In the genomic region with DNA sequence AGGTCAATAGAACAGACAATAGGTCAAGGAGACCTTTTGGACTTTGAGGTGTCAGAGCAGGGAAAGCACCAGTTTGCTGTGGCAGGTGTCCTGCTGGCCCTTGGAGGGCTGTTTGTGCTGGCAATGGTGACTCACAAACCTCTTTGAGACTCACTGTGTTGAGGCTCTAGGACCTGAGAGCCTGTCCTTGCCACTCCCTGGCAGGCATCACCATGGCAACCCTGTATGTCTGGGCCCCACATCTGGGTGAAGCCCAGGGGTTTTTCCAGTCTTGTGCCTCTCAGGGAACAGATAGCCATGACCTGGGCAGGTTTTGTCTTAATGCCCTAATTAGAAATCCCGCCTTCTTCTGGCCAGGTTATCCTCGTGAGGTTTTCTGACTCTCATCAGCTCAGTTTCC, we compare ENCODE assay signal across 11 mouse cellular contexts. TPM values are rescaled to one million over a fixed set of nuclear protein-coding genes. Genes with fewer than 3 reads are reported as not detected.
DNase-seq lines count a peak whose midpoint lies in the region; ATAC-seq and TF ChIP-seq lines count a peak whose summit lies in the region.
"Had no signal": no experiment of that assay in that cellular context is flagged by ENCODE, and none has a peak within 500 bp of the region (broad histone marks: within the 10 kb centered on the region; RNA-seq: fewer than 3 reads in every experiment).

No protein-coding gene starts in this region.

- TF ChIP-seq EP300 in heart, adult 2 months (IDR thresholded peaks at IDR 0.05; ENCODE audit: insufficient read depth, low read depth, low read length) = no peak

- peaks cover 2% of the 10 kb centered on the region; the same call in 1 of the 2 replicates for H3K27me3 ChIP-seq in heart, embryonic 14.5 days (ENCODE audit: control insufficient read depth, insufficient read depth, low read length)
- peaks cover 5% of the 10 kb centered on the region for H3K27me3 ChIP-seq in embryonic facial prominence, embryonic 10.5 days (replicated peaks; ENCODE audit: low read depth, poor library complexity, severe bottlenecking)
- H3K27me3 ChIP-seq in hindbrain, embryonic 15.5 days = no peaks in the 10 kb centered on the region
- 0 out of 2 replicates have a peak, but pooled peaks cover 6% of the 10 kb centered on the region for H3K27me3 ChIP-seq in neural tube, embryonic 13.5 days
- no peaks in the 10 kb centered on the region for H3K27me3 ChIP-seq in heart, adult 2 months (ENCODE audit: control insufficient read depth, insufficient read depth, low read length)
- H3K27me3 ChIP-seq: limb, embryonic 12.5 days had no signal

- peaks cover 5 to 11% of the 10 kb centered on the region in 2 experiments; a peak in 3 of 4 replicates for H3K4me1 ChIP-seq in heart, embryonic 14.5 days (ENCODE audit: control insufficient read depth in 2 of 2, insufficient read depth in 2 of 2, low read length in 2 of 2)
- H3K4me1 ChIP-seq in embryonic facial prominence, embryonic 10.5 days = peaks cover 20% of the 10 kb centered on the region
- peaks cover 20% of the 10 kb centered on the region for H3K4me1 ChIP-seq in hindbrain, embryonic 15.5 days (replicated peaks)
- H3K4me1 ChIP-seq in neural tube, embryonic 13.5 days (replicated peaks) = peaks cover 31% of the 10 kb centered on the region
- H3K4me1 ChIP-seq in heart, adult 2 months (ENCODE audit: control insufficient read depth, insufficient read depth, low read length) = no peaks in the 10 kb centered on the region

- H3K27ac ChIP-seq in heart, embryonic 14.5 days (replicated peaks in 1 of 2; ENCODE audit: control insufficient read depth in 1 of 2, insufficient read depth in 1 of 2, low read depth in 2 of 2, low read length in 2 of 2) = no peak overlapping the region
- no peak overlapping the region; the same call in 1 of the 2 replicates for H3K27ac ChIP-seq in embryonic facial prominence, embryonic 10.5 days (replicated peaks)
- H3K27ac ChIP-seq in hindbrain, embryonic 15.5 days (replicated peaks) = peak overlapping the region; percentile 28
- peak overlapping the region; percentile 84 for H3K27ac ChIP-seq in neural tube, embryonic 13.5 days (replicated peaks)
- H3K27ac ChIP-seq in heart, adult 2 months = no peak overlapping the region
- H3K27ac ChIP-seq: heart, embryonic 15.5 days; limb, embryonic 12.5 days had no signal

- H3K4me2 ChIP-seq in heart, embryonic 14.5 days (ENCODE audit: low read length) = no peak overlapping the region
- H3K4me2 ChIP-seq in hindbrain, embryonic 15.5 days = no peak overlapping the region
- H3K4me2 ChIP-seq in neural tube, embryonic 13.5 days = peak overlapping the region; percentile 28; the same call in 1 of the 2 replicates
- H3K4me2 ChIP-seq: heart, embryonic 15.5 days had no signal

- no peaks in the 10 kb centered on the region for H3K9me3 ChIP-seq in heart, embryonic 14.5 days (ENCODE audit: control insufficient read depth, low read length)
- no peaks in the 10 kb centered on the region for H3K9me3 ChIP-seq in embryonic facial prominence, embryonic 10.5 days
- H3K9me3 ChIP-seq in hindbrain, embryonic 15.5 days = no peaks in the 10 kb centered on the region
- H3K9me3 ChIP-seq in neural tube, embryonic 13.5 days = no peaks in the 10 kb centered on the region
- H3K9me3 ChIP-seq: heart, embryonic 15.5 days; limb, embryonic 12.5 days had no signal

- H3K4me3 ChIP-seq in heart, embryonic 14.5 days (ENCODE audit: control insufficient read depth in 1 of 2, insufficient read depth in 1 of 2, low read depth in 1 of 2, low read length in 2 of 2) = no peak overlapping the region
- H3K4me3 ChIP-seq in embryonic facial prominence, embryonic 10.5 days = no peak overlapping the region
- H3K4me3 ChIP-seq in hindbrain, embryonic 15.5 days = no peak overlapping the region
- H3K4me3 ChIP-seq in neural tube, embryonic 13.5 days = no peak overlapping the region
- no peak overlapping the region for H3K4me3 ChIP-seq in heart, adult 2 months
- H3K4me3 ChIP-seq: heart, embryonic 15.5 days; limb, embryonic 12.5 days had no signal

- peak; percentile 33; the same call in 1 of the 2 replicates for ATAC-seq in heart, embryonic 14.5 days (ENCODE audit: insufficient number of reproducible peaks, insufficient read depth, low FRiP score, low read depth)
- ATAC-seq in hindbrain, embryonic 15.5 days (ENCODE audit: low FRiP score, low read depth) = peak; percentile 70
- ATAC-seq in neural tube, embryonic 13.5 days (ENCODE audit: low read depth) = peak; percentile 68

- H3K79me2 ChIP-seq in heart, adult 2 months (replicated peaks; ENCODE audit: control insufficient read depth, insufficient read depth, low read length) = no peaks in the 10 kb centered on the region

- intact Hi-C loops in heart, postnatal 14 days (cut with DNase I) = no loop called here
- intact Hi-C loops in heart, adult 2 months (cut with DNase I) = no loop called here

- no peak overlapping the region for H3K9ac ChIP-seq in heart, embryonic 14.5 days (ENCODE audit: low read length)
- no peak overlapping the region for H3K9ac ChIP-seq in hindbrain, embryonic 15.5 days
- H3K9ac ChIP-seq in neural tube, embryonic 13.5 days = no peak overlapping the region
- H3K9ac ChIP-seq in heart, adult 2 months (ENCODE audit: low read depth, low read length) = no peak overlapping the region
- H3K9ac ChIP-seq: heart, embryonic 15.5 days; limb, embryonic 12.5 days had no signal

- no peak for TF ChIP-seq CTCF in heart, adult 2 months (IDR thresholded peaks at IDR 0.05)

- DNase-seq in heart, postnatal 14 days = no peak
- DNase-seq in embryonic facial prominence, embryonic 10.5 days (ENCODE audit: low spot score) = peak; percentile 32
- DNase-seq in heart, adult 11 months = no peak
- DNase-seq in cerebellum, adult 9-10 months = no peak
- no peak for DNase-seq in heart, adult 2 months
- DNase-seq: kidney, postnatal 14 days had no signal

- TF ChIP-seq POLR2A in heart, adult 2 months (IDR thresholded peaks at IDR 0.05; ENCODE audit: insufficient read depth, low read depth, low read length) = no peak

- no peaks in the 10 kb centered on the region for H3K36me3 ChIP-seq in heart, embryonic 14.5 days (ENCODE audit: control insufficient read depth, insufficient read depth, low read length)
- H3K36me3 ChIP-seq in embryonic facial prominence, embryonic 10.5 days (replicated peaks) = no peaks in the 10 kb centered on the region
- no peaks in the 10 kb centered on the region for H3K36me3 ChIP-seq in hindbrain, embryonic 15.5 days
- H3K36me3 ChIP-seq in neural tube, embryonic 13.5 days = no peaks in the 10 kb centered on the region
- H3K36me3 ChIP-seq in heart, adult 2 months (ENCODE audit: control insufficient read depth, insufficient read depth, low read length) = no peaks in the 10 kb centered on the region
- H3K36me3 ChIP-seq: heart, embryonic 15.5 days; limb, embryonic 12.5 days had no signal

- 40% methylated on average over 2 of the region's 2 CpGs for WGBS in heart, embryonic 14.5 days
- 24% methylated on average over 2 of the region's 2 CpGs for WGBS in embryonic facial prominence, embryonic 10.5 days
- WGBS in hindbrain, embryonic 15.5 days = 25% methylated on average over 2 of the region's 2 CpGs
- WGBS in neural tube, embryonic 13.5 days = 9% methylated on average over 2 of the region's 2 CpGs
- WGBS in heart, adult 2 months = 42% methylated on average over 2 of the region's 2 CpGs

RNA-seq across cellular contexts. Expression of a gene that starts 46.8 kb away (rescaled TPM):
- 2.5 and 2.6 TPM in 2 replicates for polyA plus RNA-seq in heart, embryonic 14.5 days (2014; fragmentation: Nextera tagmentation; extraction: Ambion mirVana)
- total RNA-seq in heart, postnatal 14 days (2021) = 1 to 10 TPM; 1.3 to 1.6 TPM
- polyA plus RNA-seq in embryonic facial prominence, embryonic 10.5 days (2016; fragmentation: Nextera tagmentation; extraction: Ambion mirVana) = 3.7 and 4.2 TPM in 2 replicates
- 3.5 and 4.2 TPM in 2 replicates for polyA plus RNA-seq in hindbrain, embryonic 15.5 days (2015; fragmentation: Nextera tagmentation; extraction: Ambion mirVana)
- polyA plus RNA-seq in neural tube, embryonic 13.5 days (2015; fragmentation: Nextera tagmentation; extraction: Ambion mirVana) = 3.4 and 4.0 TPM in 2 replicates
- total RNA-seq in heart, adult 2 months (2021) = 1 to 10 TPM; 1.0 TPM
- 0.84 and 1.00 TPM in 2 replicates for polyA plus RNA-seq in heart, adult 2 months (2012; rRNA removed)

RNA-seq across cellular contexts. Expression of a gene that starts 46.9 kb away (rescaled TPM):
- 0.45 TPM in 1 of 2 replicates, not detected in the other for polyA plus RNA-seq in heart, embryonic 14.5 days (2014; fragmentation: Nextera tagmentation; extraction: Ambion mirVana)
- total RNA-seq in heart, postnatal 14 days (2021) = under 1 TPM in 1 of 2 experiments, not detected in 1; 1.00 TPM
- polyA plus RNA-seq in embryonic facial prominence, embryonic 10.5 days (2016; fragmentation: Nextera tagmentation; extraction: Ambion mirVana) = not detected in 2 replicates
- 0.52 and 0.71 TPM in 2 replicates for polyA plus RNA-seq in hindbrain, embryonic 15.5 days (2015; fragmentation: Nextera tagmentation; extraction: Ambion mirVana)
- polyA plus RNA-seq in neural tube, embryonic 13.5 days (2015; fragmentation: Nextera tagmentation; extraction: Ambion mirVana) = 0.92 TPM in 1 of 2 replicates, not detected in the other
- under 1 TPM in 1 of 2 experiments, not detected in 1; 0.52 TPM for total RNA-seq in heart, adult 2 months (2021)
- polyA plus RNA-seq in heart, adult 2 months (2012; rRNA removed) = 1.6 TPM in 1 of 2 replicates, not detected in the other

RNA-seq across cellular contexts. Expression of a gene that starts 47.2 kb away (rescaled TPM):
- polyA plus RNA-seq in heart, embryonic 14.5 days (2014; fragmentation: Nextera tagmentation; extraction: Ambion mirVana) = 58.8 and 61.6 TPM in 2 replicates
- total RNA-seq in heart, postnatal 14 days (2021) = 10 to 100 TPM; 29.0 to 33.6 TPM
- 93.9 and 95.6 TPM in 2 replicates for polyA plus RNA-seq in embryonic facial prominence, embryonic 10.5 days (2016; fragmentation: Nextera tagmentation; extraction: Ambion mirVana)
- 69.1 and 73.3 TPM in 2 replicates for polyA plus RNA-seq in hindbrain, embryonic 15.5 days (2015; fragmentation: Nextera tagmentation; extraction: Ambion mirVana)
- polyA plus RNA-seq in neural tube, embryonic 13.5 days (2015; fragmentation: Nextera tagmentation; extraction: Ambion mirVana) = 97.4 and 101 TPM in 2 replicates
- total RNA-seq in heart, adult 2 months (2021) = 10 to 100 TPM; 23.6 to 25.8 TPM
- 34.4 and 38.6 TPM in 2 replicates for polyA plus RNA-seq in heart, adult 2 months (2012; rRNA removed)

Comparison
In these comparisons a context has a peak if more than half of its experiments do, and no peak if none do; other contexts are left out.
1. H3K27ac ChIP-seq: peak in hindbrain, embryonic 15.5 days (single experiment) and neural tube, embryonic 13.5 days (single experiment); none in heart, embryonic 14.5 days (0 of 2), embryonic facial prominence, embryonic 10.5 days (single experiment) and heart, adult 2 months (single experiment).
2. Peak in every context shown above with its lines, with median percentiles within 50 percentile points of each other: ATAC-seq.